Mouse (Mus musculus) right cerebral cortex, adult 2 months (tissue): ENCODE data around the gene Slc35a3.
A peak's percentile ranks its signal among the peaks of the same experiment; 100 is the strongest.
"Not testable (repeated sequence)": the region's sequence is repeated elsewhere in the genome, so short reads cannot be mapped to it uniquely, and the experiment has no call there.

Source experiments
- DNase-seq, 2 experiments: peaks; one replicate each; pipeline ENCODE4 v3.0.0; 2021 to 2022; ENCODE audit warnings: low spot score in 2 of 2

Slc35a3 gene

DNA sequence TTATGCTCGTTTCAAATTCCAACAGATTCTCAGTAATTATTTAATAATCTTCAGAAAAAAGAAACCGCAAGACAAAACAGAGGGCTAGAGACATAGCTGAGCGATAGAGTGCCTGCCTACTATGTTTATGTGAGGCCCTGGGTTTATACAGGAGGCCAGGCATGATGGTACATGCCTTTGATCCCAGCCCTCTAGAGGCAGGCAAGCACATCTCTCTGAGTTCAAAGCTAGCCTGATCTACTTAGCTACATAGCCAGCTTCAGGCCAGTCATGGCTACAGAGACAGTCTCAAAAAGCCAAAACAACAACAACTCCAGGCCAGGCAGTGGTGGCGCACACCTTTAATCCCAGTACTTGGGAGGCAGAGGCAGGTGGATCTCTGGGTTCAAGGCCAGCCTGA, 11.0 kb downstream of the Slc35a3 start:
- no peak for DNase-seq

DNA sequence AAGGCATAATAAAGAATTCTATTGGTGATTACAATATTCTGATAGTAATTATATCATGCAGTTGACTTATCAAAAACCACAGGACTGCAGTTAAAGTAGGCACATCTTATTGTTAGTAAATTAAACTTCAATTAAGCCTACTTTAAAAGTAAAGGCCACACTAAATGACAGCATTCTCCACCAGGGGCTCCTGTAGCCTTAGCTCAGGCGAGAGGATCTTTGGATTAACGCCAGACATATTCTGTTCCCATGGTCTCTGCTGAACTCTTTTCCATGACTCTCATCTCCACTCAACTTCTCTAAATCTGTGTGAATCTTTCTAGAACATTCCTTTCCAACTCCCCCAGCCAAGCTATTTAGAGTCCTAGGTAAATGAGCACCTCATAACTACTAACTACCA, 13.8 kb downstream of the Slc35a3 start:
- no peak for DNase-seq

DNA sequence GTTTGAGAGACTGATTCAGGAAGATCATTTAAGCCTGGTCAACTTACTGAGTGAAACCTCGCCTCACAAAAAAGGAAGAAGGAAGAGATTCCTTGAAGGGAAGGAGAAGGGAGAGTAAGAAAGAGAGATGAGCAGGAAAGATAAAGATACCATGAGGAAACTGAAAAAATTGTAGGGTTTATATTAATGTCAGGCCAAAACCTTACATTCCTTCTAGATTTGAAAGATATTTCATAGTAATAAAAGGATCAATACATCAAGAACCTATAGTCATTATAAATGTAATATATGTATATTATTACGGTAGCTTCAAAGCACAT, 17.0 kb downstream of the Slc35a3 start:
- no peak for DNase-seq

DNA sequence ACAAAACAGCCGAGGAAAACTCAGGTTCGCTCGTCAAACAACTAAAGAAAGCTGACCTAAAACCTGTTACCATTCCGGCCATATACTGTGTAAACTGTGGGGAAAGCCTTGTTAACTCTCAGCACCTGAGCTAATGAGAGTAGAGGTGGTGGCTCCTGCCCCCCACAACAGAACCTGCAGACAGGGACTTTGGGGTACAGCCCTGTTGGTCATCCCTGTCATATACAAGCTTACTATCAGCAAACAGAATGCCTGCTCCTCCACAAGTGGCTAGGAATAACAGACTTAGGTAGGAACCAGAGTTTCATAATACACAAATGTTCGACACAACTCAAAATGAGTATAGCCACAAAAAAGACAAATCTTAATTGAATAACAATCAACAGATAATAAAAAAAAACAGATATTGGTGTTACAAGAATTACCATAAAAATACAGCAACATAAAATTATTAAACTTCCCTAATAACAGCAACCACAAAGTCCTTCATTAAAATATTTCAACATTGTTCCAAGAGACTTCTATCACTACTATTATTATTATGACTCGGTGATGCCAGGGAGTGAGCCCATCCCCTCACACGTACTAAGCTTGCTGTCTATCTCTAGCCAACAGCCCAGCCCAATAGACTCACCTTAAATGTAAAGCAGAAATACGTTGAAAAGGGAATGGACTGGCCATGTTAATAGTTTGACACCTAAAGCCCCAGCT, 17.5 kb downstream of the Slc35a3 start:
- DNase-seq = no peak

DNA sequence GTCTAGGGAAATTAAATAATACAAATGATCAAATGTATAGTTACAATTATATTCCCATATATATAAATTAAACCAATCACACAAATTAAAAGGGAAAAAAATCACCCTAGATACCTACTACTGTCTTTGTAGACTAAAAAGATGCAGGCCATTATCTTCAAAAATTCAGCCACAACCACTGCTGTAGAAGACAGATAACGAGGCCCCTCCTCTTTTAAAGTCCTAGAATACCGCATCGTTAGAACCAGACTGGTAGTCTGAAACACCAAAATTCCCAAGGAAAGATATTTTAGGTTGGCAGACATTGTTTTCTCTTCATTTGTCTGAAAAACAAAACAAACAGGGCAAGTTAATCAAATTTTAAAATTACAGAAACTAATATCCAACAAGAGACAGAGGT, 18.3 kb downstream of the Slc35a3 start:
- DNase-seq = no peak

DNA sequence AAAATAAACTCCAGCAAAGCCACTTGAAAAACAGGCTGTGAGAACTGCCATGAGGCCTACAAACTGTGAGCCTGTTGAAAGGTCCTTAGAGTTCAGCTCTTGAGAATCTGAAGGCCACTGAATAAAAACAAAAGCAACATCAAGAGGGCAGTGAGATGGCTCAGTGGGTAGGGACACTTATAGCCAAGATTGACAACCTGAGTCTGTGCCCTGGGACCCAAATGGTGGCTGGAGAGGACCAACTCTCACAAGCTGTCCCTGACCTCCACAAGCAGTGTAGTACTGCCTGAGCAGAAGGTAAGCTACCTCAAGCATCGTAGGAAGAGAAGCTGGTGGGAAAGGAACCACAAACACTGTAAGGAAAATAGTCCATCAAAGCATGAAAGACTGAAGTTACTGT, 31.5 kb downstream of the Slc35a3 start, which contains the start of gene Gm43191:
Gm43191 (minus strand) TSS at position 101 of the 400 bp plus-strand sequence.
- no peak for DNase-seq

DNA sequence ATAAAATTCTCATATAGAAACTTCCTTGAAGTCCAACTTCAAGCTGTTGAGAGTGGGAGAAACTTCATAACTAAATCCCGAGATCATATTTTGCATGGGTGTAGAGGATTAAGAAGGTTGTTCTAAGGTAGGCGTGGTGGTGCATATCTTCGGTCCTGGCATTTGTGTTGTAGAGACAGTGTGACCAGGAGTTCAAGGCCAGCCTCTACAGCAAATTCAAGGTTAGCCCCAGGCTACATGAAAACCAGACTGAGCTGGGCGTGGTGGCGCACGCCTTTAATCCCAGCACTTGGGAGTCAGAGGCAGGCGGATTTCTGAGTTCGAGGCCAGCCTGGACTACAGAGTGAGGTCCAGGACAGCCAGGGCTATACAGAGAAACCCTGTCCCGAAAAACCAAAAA, 48.4 kb downstream of the Slc35a3 start:
- DNase-seq = not testable (repeated sequence)

DNA sequence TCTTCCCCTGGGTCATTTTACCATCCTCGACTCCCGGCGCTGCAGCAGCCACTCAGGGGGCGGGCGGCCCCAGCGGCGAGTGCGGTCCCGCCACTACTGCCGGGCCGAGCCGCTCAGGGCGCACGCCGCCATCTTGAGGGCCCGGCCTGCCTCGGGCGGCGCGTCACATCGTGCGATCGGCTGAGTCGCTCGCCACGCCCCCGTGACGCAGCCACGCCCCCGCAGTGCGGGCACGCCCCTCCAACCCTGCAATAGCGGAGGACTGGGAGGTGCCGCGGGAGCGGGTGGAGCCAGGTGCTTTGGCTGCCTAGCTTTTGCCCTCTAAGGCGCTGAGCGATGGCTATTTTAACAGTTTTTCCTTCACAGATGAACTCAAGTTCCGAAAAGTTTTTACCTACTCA, 50.2 kb downstream of the Slc35a3 start, which contains the start of gene Mfsd14a:
Mfsd14a (minus strand) TSS at position 215 of the 401 bp plus-strand sequence.
- peak; percentile 97 to 98 for DNase-seq

DNA sequence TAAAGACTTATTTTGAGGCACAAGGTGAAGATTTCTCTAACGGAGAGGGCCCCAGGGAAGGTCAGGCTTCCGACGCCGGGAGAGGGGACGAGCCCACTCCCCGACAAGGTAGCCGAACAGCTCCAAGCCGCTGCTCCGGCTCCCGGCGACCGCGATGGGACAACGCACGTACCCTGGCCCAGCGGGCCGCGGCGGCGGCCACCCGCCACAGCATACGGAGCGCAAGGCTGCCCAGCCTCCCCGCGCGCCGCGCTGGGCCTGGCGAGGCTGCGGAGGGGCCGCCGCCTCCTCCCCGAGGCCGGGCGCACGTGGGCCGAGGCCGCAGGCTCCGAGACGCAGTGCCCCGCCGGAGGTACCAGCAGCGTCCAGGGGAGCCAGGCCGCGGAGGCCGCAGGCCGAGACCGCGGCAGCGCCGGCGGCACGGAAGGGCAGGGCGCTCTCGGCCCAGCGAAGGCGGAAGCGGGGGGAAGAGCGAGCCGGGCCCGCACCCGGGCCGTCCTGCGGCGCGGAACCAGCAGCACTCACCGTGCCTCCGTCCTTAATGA, 50.7 kb downstream of the Slc35a3 start:
- peak in 1 of 2 experiments; percentile 32 for DNase-seq

DNA sequence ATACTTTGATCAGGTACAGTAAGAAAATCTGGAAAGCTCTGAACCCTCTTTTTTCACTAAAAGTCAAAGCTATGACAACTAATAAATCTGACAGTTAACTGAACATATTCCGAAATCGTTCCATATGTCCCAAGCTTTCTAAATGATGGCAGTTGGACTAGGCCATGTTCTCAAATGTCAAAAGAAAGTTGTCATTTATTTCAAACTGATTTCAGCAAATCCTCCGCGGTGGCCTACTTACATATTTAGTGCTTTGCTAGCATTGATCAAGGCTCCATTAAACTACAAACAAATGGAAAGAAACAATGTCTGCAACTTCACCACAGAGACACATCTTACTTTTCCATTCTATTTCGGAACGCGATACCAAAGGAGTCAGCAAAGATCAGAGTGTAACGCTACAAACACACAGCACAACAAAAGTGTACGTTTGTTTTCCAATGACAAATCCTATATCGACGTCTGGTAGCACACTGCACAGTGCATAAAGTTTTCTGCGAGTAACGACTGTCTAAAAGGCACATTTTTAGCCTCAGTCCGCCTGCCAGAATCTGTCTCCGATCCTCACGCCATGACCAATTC, 51.3 kb downstream of the Slc35a3 start:
- DNase-seq = no peak

DNA sequence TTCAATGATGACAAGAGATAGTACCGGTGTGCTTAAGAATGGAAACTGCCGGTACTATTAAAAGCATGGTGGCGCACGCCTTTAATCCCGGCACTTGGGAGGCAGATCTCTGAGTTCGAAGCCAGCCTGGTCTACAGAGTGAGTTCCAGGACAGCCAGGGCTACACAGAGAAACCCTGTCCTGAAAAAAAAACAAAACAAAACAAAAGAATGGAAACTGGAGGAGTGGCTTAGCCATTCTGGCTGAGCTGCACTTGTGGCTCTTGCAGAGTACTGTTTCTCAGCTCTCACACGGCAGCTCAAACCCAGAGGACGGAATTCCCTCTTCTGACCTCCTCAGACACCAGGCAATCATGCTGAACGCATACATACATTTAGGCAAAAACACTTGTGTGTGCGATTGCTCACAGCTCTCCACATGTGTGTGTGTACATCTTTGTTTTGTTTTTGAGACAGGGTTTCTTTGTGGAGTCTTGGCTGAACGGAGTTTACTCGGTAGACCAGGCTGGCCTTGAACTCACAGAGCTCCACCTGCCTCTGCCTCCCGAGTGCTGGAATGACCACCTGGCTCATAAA, 52.7 kb downstream of the Slc35a3 start:
- DNase-seq = no peak

DNA sequence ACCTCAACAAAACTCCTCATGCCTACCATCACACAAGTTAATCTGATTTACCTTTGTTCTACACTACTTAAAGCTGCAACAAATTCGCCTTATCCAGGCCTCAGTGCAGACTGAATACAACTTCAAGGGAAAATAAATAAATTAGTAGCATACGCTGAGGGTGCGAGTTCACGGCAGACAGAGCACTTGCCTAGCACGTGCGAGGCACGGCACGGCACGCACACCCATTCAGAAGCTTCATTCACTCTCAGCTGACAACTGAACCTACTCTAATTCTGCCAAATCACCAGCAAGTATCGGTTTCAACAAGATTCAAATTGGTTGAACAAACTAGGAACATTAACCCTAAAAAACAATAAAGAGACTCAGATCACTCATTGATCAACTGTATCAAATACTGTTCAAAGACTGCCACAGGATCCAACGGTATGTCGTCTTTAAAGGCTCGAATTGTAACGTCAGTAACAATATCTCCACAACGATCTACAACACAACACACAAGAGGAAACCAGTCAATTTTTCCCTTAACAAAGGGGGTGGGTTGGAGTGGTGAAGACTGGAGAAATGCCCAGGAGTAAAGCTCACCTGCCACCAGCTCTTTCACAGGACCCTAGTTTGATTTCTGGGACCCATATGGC, 53.6 kb downstream of the Slc35a3 start:
- no peak for DNase-seq

DNA sequence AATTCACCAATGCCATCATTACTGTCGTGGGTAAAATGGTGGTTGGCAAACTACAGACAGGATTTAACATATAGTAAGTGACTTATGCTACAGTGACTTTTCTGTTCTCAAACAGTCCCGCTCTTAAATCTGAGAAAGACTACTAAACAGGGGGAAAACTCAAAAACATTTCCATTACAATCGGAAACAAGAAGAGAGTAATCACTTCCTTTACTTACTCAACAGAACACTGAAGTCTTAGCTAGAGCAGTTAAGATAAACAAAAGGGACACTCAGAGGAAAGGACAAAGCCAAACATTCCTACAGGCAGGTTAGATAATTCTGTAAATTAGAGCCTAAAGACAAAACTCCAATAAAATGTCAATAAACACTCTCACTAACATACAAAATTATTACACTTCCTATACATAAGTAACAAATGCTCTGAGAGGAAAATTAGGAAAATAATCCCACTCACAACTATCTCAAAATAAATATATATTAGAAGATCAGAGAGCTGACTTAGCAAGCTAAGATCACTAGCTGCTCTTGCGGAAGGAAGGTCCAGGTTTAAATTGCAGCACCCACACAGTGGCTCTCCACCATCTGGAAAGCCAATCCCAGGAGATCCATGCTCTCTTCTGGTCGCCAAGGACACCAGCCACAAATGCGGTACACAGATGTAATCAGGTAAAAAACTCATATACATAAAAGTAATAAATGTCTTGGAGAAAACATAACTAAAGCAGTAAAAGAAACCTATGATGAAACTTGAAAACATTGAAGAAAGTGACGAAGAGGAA, 56.3 kb downstream of the Slc35a3 start:
- no peak for DNase-seq

DNA sequence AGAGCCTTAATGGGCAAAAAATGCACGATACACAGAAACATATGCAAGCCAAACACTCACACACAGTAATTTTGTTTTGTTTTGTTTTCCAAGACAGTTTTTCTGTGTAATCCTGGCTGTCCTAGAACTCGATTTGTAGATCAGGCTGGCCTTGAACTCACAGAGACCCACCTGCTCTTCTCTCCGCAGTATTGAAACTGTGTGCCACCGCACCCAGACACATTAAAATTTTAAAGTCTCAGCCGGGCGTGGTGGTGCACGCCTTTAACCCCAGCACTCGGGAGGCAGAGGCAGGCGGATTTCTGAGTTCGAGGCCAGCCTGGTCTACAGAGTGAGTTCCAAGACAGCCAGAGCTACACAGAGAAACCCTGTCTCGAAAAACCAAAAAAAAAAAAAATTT, 58.6 kb downstream of the Slc35a3 start:
- not testable (repeated sequence) for DNase-seq

DNA sequence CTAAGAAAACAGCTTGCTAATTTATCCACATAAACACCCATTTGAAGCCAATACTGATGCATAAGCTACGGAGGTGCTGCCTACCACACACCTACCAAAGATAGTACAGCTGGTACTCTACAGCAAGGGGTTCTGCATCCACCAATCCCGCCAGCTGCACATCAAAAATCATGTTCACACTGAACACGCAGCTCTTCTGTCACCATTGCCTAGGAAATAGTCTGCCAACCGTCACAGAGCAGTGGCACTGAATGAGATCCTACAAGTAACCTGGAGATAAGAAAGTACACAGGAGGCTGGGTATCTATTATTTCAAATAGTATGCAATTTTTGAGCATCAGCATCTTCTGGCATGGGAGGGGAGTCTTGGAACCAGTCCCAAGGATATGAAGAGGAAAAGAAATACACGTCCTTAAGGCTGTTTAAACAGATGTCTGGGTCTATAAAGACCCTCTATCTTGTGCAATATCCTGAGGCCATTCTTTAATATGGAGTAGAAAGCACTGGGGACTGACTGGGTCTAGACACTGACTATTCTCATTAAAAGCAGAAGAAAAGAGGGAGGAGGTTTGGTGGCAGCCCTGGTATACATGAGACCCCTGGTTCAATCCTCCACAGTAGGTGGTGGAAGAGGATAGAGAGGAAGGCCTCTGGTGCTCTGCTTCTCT, 59.2 kb downstream of the Slc35a3 start:
- DNase-seq = no peak

DNA sequence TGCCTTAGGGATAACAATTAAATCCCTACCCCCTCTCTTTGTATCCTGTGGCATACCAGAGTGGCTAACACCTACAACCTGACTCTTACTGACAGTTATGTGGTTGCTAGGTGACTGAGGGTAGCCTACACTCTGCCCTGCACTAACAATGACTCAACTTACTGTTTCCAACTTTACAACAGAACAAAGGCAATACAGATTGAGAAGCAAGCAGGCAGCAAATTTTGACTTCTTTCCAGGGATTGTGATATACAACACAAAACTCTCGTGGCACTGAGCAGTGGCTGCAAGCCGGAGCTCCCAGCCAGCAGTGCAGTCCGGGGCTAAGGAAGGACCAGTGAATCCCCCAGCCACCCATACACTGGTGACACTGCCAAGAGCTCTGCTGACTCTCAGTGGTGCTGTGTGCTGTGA, 60.6 kb downstream of the Slc35a3 start:
- DNase-seq = peak in 1 of 2 experiments; percentile 19

DNA sequence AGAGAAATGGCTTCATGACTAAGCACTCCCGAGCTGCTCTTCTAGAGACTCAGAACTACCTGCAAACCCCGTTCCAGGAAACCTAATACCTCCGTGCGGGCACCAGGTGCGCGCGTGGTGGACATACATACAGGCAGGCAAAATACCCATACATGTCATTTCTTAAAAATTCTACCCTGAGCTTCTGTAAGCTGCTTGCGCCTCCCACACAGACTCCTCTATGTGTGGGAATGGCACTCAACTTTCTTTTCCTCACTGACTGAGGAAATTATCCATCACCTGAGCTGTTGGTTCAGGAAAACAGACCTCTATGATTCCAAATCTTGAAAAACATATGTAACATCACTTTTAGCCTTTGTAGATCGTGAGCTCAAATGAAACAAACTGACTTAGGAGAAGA, 61.9 kb downstream of the Slc35a3 start:
- no peak for DNase-seq

DNA sequence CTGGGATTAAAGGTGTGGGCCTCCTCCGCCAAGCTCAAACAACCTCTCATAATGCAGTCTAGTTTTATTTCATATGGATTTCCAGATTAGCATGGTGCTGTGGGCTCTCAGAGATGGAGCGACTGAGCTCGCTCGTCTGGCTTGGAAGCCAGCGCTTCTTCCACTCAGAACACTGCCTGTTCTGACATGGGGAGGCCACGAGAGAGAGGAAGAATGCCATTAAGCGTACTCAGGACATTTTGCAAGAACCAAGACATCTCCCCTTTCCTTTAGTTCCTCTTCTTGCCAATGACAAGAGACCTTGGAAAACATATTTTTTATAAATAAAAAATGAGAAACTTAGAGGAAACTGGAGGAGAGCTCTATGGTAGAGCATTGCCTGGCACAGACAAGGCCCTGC, 63.8 kb downstream of the Slc35a3 start:
- no peak for DNase-seq

DNA sequence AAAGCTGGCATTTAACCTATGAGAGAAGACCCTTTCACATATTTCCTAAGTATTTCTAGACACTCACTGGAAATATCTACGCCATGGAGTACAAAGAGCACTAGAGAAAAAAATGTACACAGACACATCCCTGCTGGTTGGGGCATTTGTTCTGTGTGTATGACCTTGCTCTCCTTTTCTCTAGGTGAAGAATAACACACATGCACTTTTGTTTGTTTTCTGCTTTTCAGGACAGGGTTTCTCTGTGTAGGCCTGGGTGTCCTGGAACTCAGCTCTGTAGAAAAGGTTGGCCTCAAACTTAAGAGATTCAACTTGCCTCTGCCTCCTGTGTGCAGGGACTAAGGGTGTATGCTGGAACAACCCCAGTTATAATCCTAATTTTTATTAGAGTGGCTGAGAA, 66.2 kb downstream of the Slc35a3 start:
- DNase-seq = no peak

DNA sequence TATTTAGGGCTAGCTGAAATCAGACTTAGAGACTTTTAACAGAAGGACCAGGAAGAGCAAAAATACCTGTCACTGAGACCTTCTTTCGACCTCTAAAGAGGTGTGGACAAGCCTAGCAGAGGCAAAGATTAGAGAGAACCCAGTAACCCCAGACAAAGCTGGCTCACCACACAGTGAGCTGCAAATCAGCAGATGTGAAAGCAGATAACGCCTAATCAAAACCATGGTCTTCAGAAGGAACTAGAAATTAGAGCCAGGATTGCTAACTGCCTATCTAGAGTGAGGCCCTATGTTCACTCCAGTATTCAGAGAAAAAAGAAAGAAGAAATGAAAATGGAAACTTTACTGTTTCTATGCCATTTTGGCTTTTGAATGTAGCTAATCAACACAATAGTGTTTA, 70.3 kb downstream of the Slc35a3 start:
- DNase-seq = no peak

DNA sequence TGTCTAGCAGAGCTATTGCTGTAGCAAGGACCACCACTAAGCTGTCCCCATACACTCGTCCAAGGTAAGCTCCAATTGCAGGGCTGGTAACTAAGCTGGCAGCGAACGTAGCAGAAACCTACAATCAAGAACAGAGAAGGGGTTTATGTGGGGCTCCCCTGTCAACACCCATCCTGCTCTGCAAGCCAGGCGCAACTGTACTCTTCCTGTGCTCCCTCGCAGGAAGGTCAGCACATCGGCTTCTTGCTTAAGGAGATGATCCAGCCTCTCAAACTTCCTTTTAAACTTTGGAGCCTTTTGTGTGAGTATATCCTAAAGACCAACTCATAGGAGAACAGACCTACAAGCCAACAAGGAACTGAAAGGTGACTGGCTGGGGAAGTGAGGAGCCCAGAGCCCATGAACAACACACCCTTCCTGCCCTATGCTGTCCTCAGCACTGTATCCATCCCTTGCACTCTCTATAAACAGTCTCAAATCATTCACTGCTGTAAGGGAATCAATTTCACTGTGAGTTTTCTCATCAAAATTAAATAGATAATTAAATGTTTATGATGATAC, 70.7 kb downstream of the Slc35a3 start:
- DNase-seq = no peak
